Mouse (Mus musculus) gastrocnemius, postnatal 25 days (tissue): ENCODE results near the gene Nxpe3. TPM values are rescaled to one million over a fixed set of nuclear protein-coding genes. Genes with fewer than 3 reads are reported as not detected.
"Not testable (repeated sequence)": the region's sequence is repeated elsewhere in the genome, so short reads cannot be mapped to it uniquely, and the experiment has no call there.

Source experiments
- DNase-seq: peaks from one replicate; pipeline ENCODE4 v3.0.0; 2022
- total RNA-seq, 2 experiments: library from RNA; stranded (reverse); gene quantifications; 1 replicate in 1 of 2; 2 replicates in 1 of 2; pipeline ENCODE4 v1.2.3; 2021

Nxpe3 gene
- total RNA-seq, 2 experiments from 2014 or later = 0.31 to 0.38 TPM

- not testable (repeated sequence) for DNase-seq
Observed at GRCm38 (mm10) chr16:55837653-55838052, 57.4 kb downstream of the Nxpe3 start.

- no peak for DNase-seq
Observed at GRCm38 (mm10) chr16:55837168-55837567, 57.9 kb downstream of the Nxpe3 start.

- DNase-seq = no peak
Observed at GRCm38 (mm10) chr16:55835798-55836197, 59.3 kb downstream of the Nxpe3 start.

GRCm38 (mm10) chr16:55832617-55833016 lies 62.5 kb downstream of the Nxpe3 start:
- DNase-seq = no peak

- no peak for DNase-seq
Observed at GRCm38 (mm10) chr16:55832040-55832439, 63.0 kb downstream of the Nxpe3 start.

- no peak for DNase-seq
Observed at GRCm38 (mm10) chr16:55831451-55831850, 63.6 kb downstream of the Nxpe3 start.

- DNase-seq = no peak
Observed at GRCm38 (mm10) chr16:55823398-55824155, 71.5 kb downstream of the Nxpe3 start.

- DNase-seq = no peak
Observed at GRCm38 (mm10) chr16:55822741-55823397, 72.2 kb downstream of the Nxpe3 start.

GRCm38 (mm10) chr16:55821997-55822740 lies 72.9 kb downstream of the Nxpe3 start:
- DNase-seq = peak; percentile 93

- peak; percentile 30 for DNase-seq
Observed at GRCm38 (mm10) chr16:55821571-55821981, 73.5 kb downstream of the Nxpe3 start.

- no peak for DNase-seq
Observed at GRCm38 (mm10) chr16:55820916-55821570, 74.0 kb downstream of the Nxpe3 start.

- DNase-seq = no peak
Observed at GRCm38 (mm10) chr16:55820161-55820915, 74.7 kb downstream of the Nxpe3 start.

GRCm38 (mm10) chr16:55819186-55819861 lies 75.8 kb downstream of the Nxpe3 start:
- DNase-seq = no peak

GRCm38 (mm10) chr16:55817717-55818515 lies 77.2 kb downstream of the Nxpe3 start:
- no peak for DNase-seq

GRCm38 (mm10) chr16:55816202-55816941 lies 78.7 kb downstream of the Nxpe3 start:
- no peak for DNase-seq

- DNase-seq = no peak
Observed at GRCm38 (mm10) chr16:55815466-55815865, 79.6 kb downstream of the Nxpe3 start.

- DNase-seq = no peak
Observed at GRCm38 (mm10) chr16:55814686-55815085, 80.4 kb downstream of the Nxpe3 start.

GRCm38 (mm10) chr16:55813916-55814315 lies 81.2 kb downstream of the Nxpe3 start:
- DNase-seq = no peak

- DNase-seq = no peak
Observed at GRCm38 (mm10) chr16:55811792-55812191, 83.3 kb downstream of the Nxpe3 start.
